Mouse (Mus musculus): ENCODE results near the gene Pak1. TPM values are rescaled to one million over a fixed set of nuclear protein-coding genes. Genes with fewer than 3 reads are reported as not detected.

Pak1 gene
- polyA plus RNA-seq, 1 experiment from 2014 or later, result 15.4 TPM

GRCm38 (mm10) chr7:97863512-97863911, 75.2 kb downstream of the Pak1 start:
- 85% methylated on average over 3 of the region's 3 CpGs for WGBS
- H3K27ac ChIP-seq (ENCODE audit: low read length), result no peak overlapping the region
- H3K4me1 ChIP-seq (replicated peaks; ENCODE audit: control insufficient read depth, insufficient read depth, low read length), result no peaks in the 10 kb centered on the region
- no peak for ATAC-seq (ENCODE audit: low read depth)
- H3K4me3 ChIP-seq (ENCODE audit: low read length), result no peak overlapping the region
- no peaks in the 10 kb centered on the region for H3K27me3 ChIP-seq (ENCODE audit: control insufficient read depth, insufficient read depth, low read depth, low read length)
- no peaks in the 10 kb centered on the region for H3K36me3 ChIP-seq (ENCODE audit: control insufficient read depth, insufficient read depth, low read length)
- no peak overlapping the region for H3K9ac ChIP-seq (ENCODE audit: low read length)
- no peaks in the 10 kb centered on the region for H3K9me3 ChIP-seq (ENCODE audit: control insufficient read depth, low read length)
- no peak overlapping the region for H3K4me2 ChIP-seq (ENCODE audit: low read depth, low read length)

DNA sequence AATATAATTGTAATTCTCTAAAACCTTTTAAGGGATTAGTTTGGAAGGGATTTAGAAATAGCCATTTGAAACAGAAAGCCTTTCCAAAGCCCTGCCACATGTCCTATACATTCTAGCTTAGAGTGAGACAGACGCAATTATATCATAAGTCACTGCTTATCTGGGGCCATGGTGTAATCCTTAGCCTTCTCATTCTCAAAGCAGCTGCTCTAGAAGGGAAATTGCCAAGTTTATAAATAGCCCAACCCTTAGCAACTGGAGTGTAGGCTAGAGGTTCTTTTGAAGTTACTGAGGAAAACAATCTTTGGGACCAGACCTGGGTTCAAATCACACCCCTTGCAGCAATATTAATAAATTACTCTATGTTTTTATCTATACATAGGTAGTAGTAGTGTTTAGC, 76.2 kb downstream of the Pak1 start:
- no peak overlapping the region for H3K27ac ChIP-seq (ENCODE audit: low read length)
- H3K36me3 ChIP-seq (ENCODE audit: control insufficient read depth, insufficient read depth, low read length), result no peaks in the 10 kb centered on the region
- no peak overlapping the region for H3K4me2 ChIP-seq (ENCODE audit: low read depth, low read length)
- no peaks in the 10 kb centered on the region for H3K27me3 ChIP-seq (ENCODE audit: control insufficient read depth, insufficient read depth, low read depth, low read length)
- no peak overlapping the region for H3K4me3 ChIP-seq (ENCODE audit: low read length)
- no peaks in the 10 kb centered on the region for H3K4me1 ChIP-seq (replicated peaks; ENCODE audit: control insufficient read depth, insufficient read depth, low read length)
- WGBS, result 38% methylated on average over 1 of the region's 1 CpGs
- no peaks in the 10 kb centered on the region for H3K9me3 ChIP-seq (ENCODE audit: control insufficient read depth, low read length)
- no peak overlapping the region for H3K9ac ChIP-seq (ENCODE audit: low read length)
- ATAC-seq (ENCODE audit: low read depth), result no peak

DNA sequence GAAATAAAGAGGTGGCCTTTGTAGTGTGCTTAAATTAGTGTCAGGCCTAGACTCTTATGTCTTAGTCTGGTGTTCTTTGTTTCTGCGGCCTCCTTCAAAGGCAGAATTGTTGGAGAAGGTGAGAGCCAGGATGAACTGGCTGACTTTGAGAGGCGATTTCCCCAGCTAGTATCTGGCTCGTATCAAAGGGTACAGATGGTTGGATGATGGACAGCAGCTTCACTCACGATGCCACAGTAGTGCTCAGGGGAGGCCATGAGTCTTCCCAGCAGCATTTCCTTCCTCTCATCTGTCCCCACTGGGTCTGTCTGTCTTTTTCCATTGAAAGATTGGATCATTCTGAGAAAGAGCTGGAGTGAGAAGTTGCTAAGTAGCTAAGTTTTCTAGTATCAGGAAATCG, 79.5 kb downstream of the Pak1 start:
- 79% methylated on average over 5 of the region's 5 CpGs for WGBS
- ATAC-seq (ENCODE audit: low read depth), result no peak
- Histone ChIP-seq H3K27me3 (ENCODE audit: control insufficient read depth, insufficient read depth, low read depth, low read length) (no peaks in the 10 kb centered on the region), H3K4me1 (replicated peaks; ENCODE audit: control insufficient read depth, insufficient read depth, low read length) (no peaks in the 10 kb centered on the region), H3K4me3 (ENCODE audit: low read length) (no peak overlapping the region), H3K27ac (ENCODE audit: low read length) (no peak overlapping the region), H3K4me2 (ENCODE audit: low read depth, low read length) (no peak overlapping the region), H3K36me3 (ENCODE audit: control insufficient read depth, insufficient read depth, low read length) (no peaks in the 10 kb centered on the region), H3K9me3 (ENCODE audit: control insufficient read depth, low read length) (no peaks in the 10 kb centered on the region), H3K9ac (ENCODE audit: low read length) (no peak overlapping the region)

DNA sequence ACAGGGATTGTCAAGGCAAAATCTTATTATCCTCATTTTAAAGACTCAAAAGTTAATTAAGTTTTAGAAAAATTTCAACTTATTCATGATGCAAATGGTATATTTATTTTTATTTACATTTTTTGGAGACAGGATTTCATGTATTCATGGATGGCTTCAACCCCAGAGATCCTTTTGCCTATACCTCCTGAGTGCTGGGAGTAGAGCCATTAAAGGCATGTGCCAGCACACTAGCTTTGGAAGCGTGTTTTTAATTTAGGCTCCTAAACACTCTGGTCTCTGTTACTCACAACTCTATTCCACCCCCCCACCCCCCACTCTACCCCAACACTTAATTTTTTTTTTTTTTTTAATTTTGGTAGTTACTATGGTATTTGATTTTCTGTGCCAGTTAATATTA, 80.4 kb downstream of the Pak1 start:
- Histone ChIP-seq H3K4me1 (replicated peaks; ENCODE audit: control insufficient read depth, insufficient read depth, low read length) (no peaks in the 10 kb centered on the region), H3K36me3 (ENCODE audit: control insufficient read depth, insufficient read depth, low read length) (no peaks in the 10 kb centered on the region), H3K9ac (ENCODE audit: low read length) (no peak overlapping the region), H3K4me3 (ENCODE audit: low read length) (no peak overlapping the region), H3K27me3 (ENCODE audit: control insufficient read depth, insufficient read depth, low read depth, low read length) (no peaks in the 10 kb centered on the region), H3K9me3 (ENCODE audit: control insufficient read depth, low read length) (no peaks in the 10 kb centered on the region), H3K4me2 (ENCODE audit: low read depth, low read length) (no peak overlapping the region), H3K27ac (ENCODE audit: low read length) (no peak overlapping the region)
- 90% methylated on average over 1 of the region's 1 CpGs for whole genome bisulfite sequencing
- ATAC-seq (ENCODE audit: low read depth), result no peak

DNA sequence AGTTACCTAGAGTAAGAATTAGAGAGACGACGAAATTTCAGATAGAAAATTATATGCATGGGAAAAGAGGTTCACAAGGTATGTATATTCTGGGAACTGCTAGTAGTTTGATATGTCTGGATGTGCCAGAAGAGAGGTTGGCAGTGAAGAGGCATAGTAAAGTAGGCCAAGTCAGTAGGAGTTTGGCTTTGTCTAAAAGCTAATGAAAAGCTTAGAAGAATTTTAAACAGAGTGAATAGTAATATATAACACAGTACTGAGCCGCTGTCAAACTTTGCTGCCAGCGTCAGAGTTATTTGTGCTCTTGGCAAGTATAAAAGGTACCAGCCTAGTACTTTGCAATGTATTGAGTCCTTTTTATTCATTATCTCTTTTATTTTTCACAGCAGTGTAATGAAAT, 84.1 kb downstream of the Pak1 start:
- no peaks in the 10 kb centered on the region for H3K27me3 ChIP-seq (ENCODE audit: control insufficient read depth, insufficient read depth, low read depth, low read length)
- H3K4me3 ChIP-seq (ENCODE audit: low read length), result no peak overlapping the region
- H3K9ac ChIP-seq (ENCODE audit: low read length), result no peak overlapping the region
- no peaks in the 10 kb centered on the region for H3K9me3 ChIP-seq (ENCODE audit: control insufficient read depth, low read length)
- no peaks in the 10 kb centered on the region for H3K36me3 ChIP-seq (ENCODE audit: control insufficient read depth, insufficient read depth, low read length)
- H3K4me1 ChIP-seq (replicated peaks; ENCODE audit: control insufficient read depth, insufficient read depth, low read length), result no peaks in the 10 kb centered on the region
- no peak for ATAC-seq (ENCODE audit: low read depth)
- H3K27ac ChIP-seq (ENCODE audit: low read length), result no peak overlapping the region
- no peak overlapping the region for H3K4me2 ChIP-seq (ENCODE audit: low read depth, low read length)
- WGBS, result 90% methylated on average over 4 of the region's 4 CpGs

DNA sequence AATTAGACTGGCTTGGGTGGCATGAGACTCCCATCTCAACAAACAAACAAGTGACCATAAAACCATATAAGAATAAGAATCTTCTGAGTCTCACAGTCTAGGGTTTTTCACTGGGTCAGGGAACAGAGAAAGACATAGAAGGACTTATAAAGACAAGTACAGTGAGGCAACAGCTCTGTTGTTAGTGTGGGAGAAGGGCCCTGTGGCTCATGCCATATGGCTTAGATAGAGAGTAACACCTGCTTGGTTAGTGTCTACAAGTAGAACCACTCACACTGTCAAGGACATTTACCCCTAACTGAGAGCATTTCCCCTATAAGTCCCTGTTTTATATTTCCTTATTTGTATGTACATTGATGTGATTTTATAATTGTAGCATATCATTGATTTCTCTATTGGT, 85.0 kb downstream of the Pak1 start:
- no peak overlapping the region for H3K9ac ChIP-seq (ENCODE audit: low read length)
- no peak overlapping the region for H3K4me3 ChIP-seq (ENCODE audit: low read length)
- no peaks in the 10 kb centered on the region for H3K9me3 ChIP-seq (ENCODE audit: control insufficient read depth, low read length)
- H3K4me2 ChIP-seq (ENCODE audit: low read depth, low read length), result no peak overlapping the region
- no peak for ATAC-seq (ENCODE audit: low read depth)
- no peaks in the 10 kb centered on the region for H3K36me3 ChIP-seq (ENCODE audit: control insufficient read depth, insufficient read depth, low read length)
- H3K4me1 ChIP-seq (replicated peaks; ENCODE audit: control insufficient read depth, insufficient read depth, low read length), result no peaks in the 10 kb centered on the region
- H3K27ac ChIP-seq (ENCODE audit: low read length), result no peak overlapping the region
- H3K27me3 ChIP-seq (ENCODE audit: control insufficient read depth, insufficient read depth, low read depth, low read length), result no peaks in the 10 kb centered on the region

DNA sequence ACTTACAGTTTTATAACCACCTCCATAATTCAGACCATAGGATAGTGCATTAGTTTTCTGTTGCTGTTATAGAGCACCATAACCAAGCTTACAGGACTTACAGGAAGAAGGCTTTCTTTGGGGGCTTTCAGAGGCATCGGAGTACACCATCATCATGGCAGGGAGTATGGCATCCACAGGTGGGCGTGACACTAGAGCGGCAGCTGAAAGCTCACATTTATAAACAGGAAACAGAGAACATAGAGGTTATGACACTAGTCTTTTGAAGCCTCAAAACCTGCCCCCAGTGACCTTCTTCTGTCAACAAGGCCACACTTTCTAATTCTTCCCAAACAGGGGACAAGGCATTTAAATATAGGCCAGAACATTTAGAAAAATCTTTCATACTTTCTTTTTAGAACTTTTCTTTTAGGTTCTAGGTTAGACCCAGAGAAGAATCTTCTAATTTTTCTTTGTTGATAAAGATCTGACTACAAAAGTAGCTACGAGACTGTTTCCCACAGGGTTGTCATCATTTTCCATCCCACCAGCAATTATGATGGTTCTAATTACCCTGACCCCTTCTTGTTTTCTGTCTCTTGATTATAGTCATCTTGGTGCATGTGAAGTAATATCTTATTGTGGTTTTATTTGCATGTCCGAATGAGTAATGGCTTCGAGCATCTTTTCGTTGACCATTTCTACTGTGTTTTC, 89.7 kb downstream of the Pak1 start:
- ATAC-seq (ENCODE audit: low read depth), result no peak
- H3K4me1 ChIP-seq (replicated peaks; ENCODE audit: control insufficient read depth, insufficient read depth, low read length), result no peaks in the 10 kb centered on the region
- H3K4me3 ChIP-seq (ENCODE audit: low read length), result no peak overlapping the region
- no peak overlapping the region for H3K9ac ChIP-seq (ENCODE audit: low read length)
- WGBS, result 70% methylated on average over 7 of the region's 7 CpGs
- no peaks in the 10 kb centered on the region for H3K27me3 ChIP-seq (ENCODE audit: control insufficient read depth, insufficient read depth, low read depth, low read length)
- no peak overlapping the region for H3K27ac ChIP-seq (ENCODE audit: low read length)
- H3K36me3 ChIP-seq (ENCODE audit: control insufficient read depth, insufficient read depth, low read length), result no peaks in the 10 kb centered on the region
- H3K4me2 ChIP-seq (ENCODE audit: low read depth, low read length), result no peak overlapping the region
- H3K9me3 ChIP-seq (ENCODE audit: control insufficient read depth, low read length), result no peaks in the 10 kb centered on the region

GRCm38 (mm10) chr7:97911646-97912045, 123.3 kb downstream of the Pak1 start:
- 73% methylated on average over 3 of the region's 3 CpGs for WGBS
- ATAC-seq (ENCODE audit: low read depth), result no peak
- H3K4me3 ChIP-seq (ENCODE audit: low read length), result no peak overlapping the region
- no peaks in the 10 kb centered on the region for H3K4me1 ChIP-seq (replicated peaks; ENCODE audit: control insufficient read depth, insufficient read depth, low read length)
- no peaks in the 10 kb centered on the region for H3K36me3 ChIP-seq (ENCODE audit: control insufficient read depth, insufficient read depth, low read length)
- H3K9ac ChIP-seq (ENCODE audit: low read length), result no peak overlapping the region
- H3K4me2 ChIP-seq (ENCODE audit: low read depth, low read length), result no peak overlapping the region
- H3K27me3 ChIP-seq (ENCODE audit: control insufficient read depth, insufficient read depth, low read depth, low read length), result no peaks in the 10 kb centered on the region
- no peaks in the 10 kb centered on the region for H3K9me3 ChIP-seq (ENCODE audit: control insufficient read depth, low read length)
- no peak overlapping the region for H3K27ac ChIP-seq (ENCODE audit: low read length)

- peak; percentile 86 for ATAC-seq (ENCODE audit: low read depth)
- WGBS, result 29% methylated on average over 2 of the region's 2 CpGs
These were observed 126.6 kb downstream of the Pak1 start for GRCm38 (mm10) chr7:97914833-97915516.

More at GRCm38 (mm10) chr7:97914833-97915516, 126.6 kb downstream of the Pak1 start:
- Histone ChIP-seq H3K4me3 (ENCODE audit: low read length) (no peak overlapping the region), H3K27me3 (ENCODE audit: control insufficient read depth, insufficient read depth, low read depth, low read length) (no peaks in the 10 kb centered on the region), H3K4me1 (replicated peaks; ENCODE audit: control insufficient read depth, insufficient read depth, low read length) (no peaks in the 10 kb centered on the region), H3K9ac (ENCODE audit: low read length) (no peak overlapping the region), H3K36me3 (ENCODE audit: control insufficient read depth, insufficient read depth, low read length) (no peaks in the 10 kb centered on the region), H3K9me3 (ENCODE audit: control insufficient read depth, low read length) (no peaks in the 10 kb centered on the region), H3K27ac (ENCODE audit: low read length) (no peak overlapping the region), H3K4me2 (ENCODE audit: low read depth, low read length) (no peak overlapping the region)

All from lung, embryonic 16.5 days (tissue).